Mouse (Mus musculus) bone marrow, adult 2 months (tissue): ENCODE measurements around the gene S1pr4. TPM values are rescaled to one million over a fixed set of nuclear protein-coding genes. Genes with fewer than 3 reads are reported as not detected.

Experiments used
- H3K27ac ChIP-seq: fragments of 200-500 bp; 2 replicates; pipeline ENCODE4 v1.5.1; 2012; ENCODE audit warnings: low read depth, mild to moderate bottlenecking, control low read depth, inconsistent platforms, low read length; ENCODE audit not compliant: control insufficient read depth, poor library complexity, insufficient read depth
- H3K4me1 ChIP-seq: fragments of 200-500 bp; 2 replicates; pipeline ENCODE4 v1.6.1; 2011; ENCODE audit warnings: low read length; ENCODE audit not compliant: control insufficient read depth, insufficient read depth
- H3K4me3 ChIP-seq: fragments of 200-500 bp; replicated peaks from 2 replicates; pipeline ENCODE3; 2011; ENCODE audit warnings: mild to moderate bottlenecking, low read depth, low read length, control low read depth; ENCODE audit not compliant: control insufficient read depth
- CTCF ChIP-seq: fragments of 200-500 bp; IDR thresholded peaks from 2 replicates; pipeline ENCODE4 v1.5.1; 2011; ENCODE audit warnings: low read length, control low read depth; ENCODE audit not compliant: control insufficient read depth, insufficient read depth
- POLR2A ChIP-seq: fragments of 200-500 bp; IDR thresholded peaks from 2 replicates; pipeline ENCODE4 v1.6.1; 2011; ENCODE audit warnings: low read depth, mild to moderate bottlenecking, control low read depth, low read length, borderline replicate concordance; ENCODE audit not compliant: control insufficient read depth
- WGBS: fragments of 180-500 bp; shearing (Covaris S2); methylation state at CpG from one replicate; pipeline ENCODE4 v1.1.7; 2018; 5-methylcytosine and 5-hydroxymethylcytosine counted together
- polyA plus RNA-seq: library from polyadenylated mRNA; stranded (reverse); fragments of >200 nt; gene quantifications from 2 replicates; pipeline ENCODE4 v1.2.4, GENCODE M21; 2011; ENCODE audit warnings: low replicate concordance; ENCODE audit not compliant: missing spikeins, insufficient read depth, insufficient read length

Gene S1pr4
- polyA plus RNA-seq, 1 experiment = 15.8 TPM

- H3K27ac ChIP-seq = peak overlapping the region; percentile 65
Measured at GRCm38 (mm10) chr10:81493601-81494220, 6.2 kb downstream of the S1pr4 start.

GRCm38 (mm10) chr10:81492606-81493240 lies 7.2 kb downstream of the S1pr4 start:
- H3K4me3 ChIP-seq = no peak overlapping the region
- no peak overlapping the region; the same call in 1 of the 2 replicates for H3K27ac ChIP-seq
- TF ChIP-seq CTCF (no peak), POLR2A (no peak; the same call in 1 of the 2 replicates)
- 89% methylated on average over 11 of the region's 11 CpGs for WGBS
- no peaks in the 10 kb centered on the region; the same call in 1 of the 2 replicates for H3K4me1 ChIP-seq

More at GRCm38 (mm10) chr10:81493601-81494220, 6.2 kb downstream of the S1pr4 start:
- Histone ChIP-seq H3K4me3 (peak overlapping the region; percentile 10), H3K4me1 (no peaks in the 10 kb centered on the region; the same call in 1 of the 2 replicates)
- TF ChIP-seq CTCF (peak; percentile 77), POLR2A (no peak)
- 72% methylated on average over 8 of the region's 8 CpGs for WGBS

GRCm38 (mm10) chr10:81491018-81491417 lies 8.9 kb downstream of the S1pr4 start:
- WGBS = 85% methylated on average over 9 of the region's 9 CpGs
- no peak for TF ChIP-seq CTCF
- no peak for TF ChIP-seq POLR2A
- no peaks in the 10 kb centered on the region; the same call in 1 of the 2 replicates for H3K4me1 ChIP-seq
- no peak overlapping the region for H3K27ac ChIP-seq
- no peak overlapping the region for H3K4me3 ChIP-seq

- H3K27ac ChIP-seq = no peak overlapping the region
- WGBS = 93% methylated on average over 14 of the region's 14 CpGs
- TF ChIP-seq CTCF (no peak), POLR2A (no peak)
- H3K4me1 ChIP-seq = no peaks in the 10 kb centered on the region; the same call in 1 of the 2 replicates
- no peak overlapping the region for H3K4me3 ChIP-seq
Measured at GRCm38 (mm10) chr10:81489941-81490340, 10.0 kb downstream of the S1pr4 start.

- H3K27ac ChIP-seq = no peak overlapping the region
- H3K4me1 ChIP-seq = no peaks in the 10 kb centered on the region
- TF ChIP-seq CTCF = no peak
- TF ChIP-seq POLR2A = no peak
- 92% methylated on average over 11 of the region's 11 CpGs for WGBS
- H3K4me3 ChIP-seq = no peak overlapping the region
Measured at GRCm38 (mm10) chr10:81488081-81488480, 11.9 kb downstream of the S1pr4 start.

GRCm38 (mm10) chr10:81486496-81486895 lies 13.4 kb downstream of the S1pr4 start:
- H3K27ac ChIP-seq = no peak overlapping the region
- TF ChIP-seq POLR2A (no peak), CTCF (no peak)
- no peak overlapping the region for H3K4me3 ChIP-seq
- peaks cover 2% of the 10 kb centered on the region for H3K4me1 ChIP-seq
- 80% methylated on average over 10 of the region's 10 CpGs for WGBS

- H3K4me3 ChIP-seq = no peak overlapping the region
- 62% methylated on average over 7 of the region's 7 CpGs for WGBS
- peaks cover 2% of the 10 kb centered on the region for H3K4me1 ChIP-seq
- H3K27ac ChIP-seq = 0 out of 2 replicates have a peak overlapping the region, but pooled peaks have one; percentile 2
- TF ChIP-seq POLR2A (no peak), CTCF (no peak)
Measured at GRCm38 (mm10) chr10:81485479-81486018, 14.4 kb downstream of the S1pr4 start.

DNA sequence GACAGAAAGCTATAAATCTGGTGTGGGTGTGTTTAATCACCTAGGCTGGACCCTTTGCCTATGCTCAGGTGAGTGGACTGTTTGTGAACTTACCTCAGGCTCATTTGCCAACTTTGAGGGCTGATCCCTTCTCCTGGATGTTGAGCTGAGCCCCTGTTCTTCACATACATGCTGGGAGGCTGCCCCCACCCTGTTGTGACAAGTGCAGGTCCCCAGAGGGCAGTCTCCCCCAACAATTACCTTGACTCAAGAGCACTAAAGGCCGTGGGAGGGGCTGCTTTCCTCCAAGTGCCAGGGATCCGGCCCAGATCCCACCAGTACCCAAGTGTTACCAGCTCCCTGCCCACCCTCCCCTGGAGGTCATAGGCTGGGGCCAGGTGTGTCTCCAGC lies 14.9 kb downstream of the S1pr4 start:
- Histone ChIP-seq H3K27ac (no peak overlapping the region), H3K4me3 (no peak overlapping the region), H3K4me1 (peaks cover 2% of the 10 kb centered on the region)
- TF ChIP-seq CTCF = peak; percentile 55
- TF ChIP-seq POLR2A = no peak
- 2% methylated on average over 2 of the region's 2 CpGs for WGBS
